Mouse (Mus musculus): Measurements from ENCODE around the gene Lclat1. TPM values are rescaled to one million over a fixed set of nuclear protein-coding genes. Genes with fewer than 3 reads are reported as not detected.

Gene Lclat1
- polyA plus RNA-seq (2014; fragmentation: Nextera tagmentation; extraction: Ambion mirVana), result 11.4 and 13.3 TPM in 2 replicates

- peak; percentile 88 for DNase-seq (ENCODE audit: low spot score)
- ATAC-seq (replicated peaks; ENCODE audit: low FRiP score), result peak; percentile 99
- H3K9ac ChIP-seq (ENCODE audit: low read depth, low read length), result peak within 1 kb of the TSS; percentile 82
- H3K4me2 ChIP-seq, result peak within 1 kb of the TSS; percentile 98
- H3K36me3 ChIP-seq (ENCODE audit: control insufficient read depth, insufficient read depth, low read length), result no peaks in the 10 kb centered on the region
- no peaks in the 10 kb centered on the region for H3K9me3 ChIP-seq (ENCODE audit: control insufficient read depth, low read length)
- 5% methylated on average over 51 of the region's 51 CpGs for WGBS
- H3K4me1 ChIP-seq (replicated peaks; ENCODE audit: control insufficient read depth, insufficient read depth, low read length), result peaks cover 8% of the 10 kb centered on the region; the same call in 1 of the 2 replicates
- H3K27ac ChIP-seq (ENCODE audit: low read depth, low read length), result no peak within 1 kb of the TSS
- H3K4me3 ChIP-seq (ENCODE audit: low read depth, low read length), result peak within 1 kb of the TSS; percentile 78
- H3K27me3 ChIP-seq (replicated peaks; ENCODE audit: control insufficient read depth, insufficient read depth, low read length), result no peaks in the 10 kb centered on the region
These were observed at the start of gene Lclat1 for GRCm38 (mm10) chr17:73107158-73108157. TSS of gene Lclat1 (plus strand) at chr17:73107985.

DNA sequence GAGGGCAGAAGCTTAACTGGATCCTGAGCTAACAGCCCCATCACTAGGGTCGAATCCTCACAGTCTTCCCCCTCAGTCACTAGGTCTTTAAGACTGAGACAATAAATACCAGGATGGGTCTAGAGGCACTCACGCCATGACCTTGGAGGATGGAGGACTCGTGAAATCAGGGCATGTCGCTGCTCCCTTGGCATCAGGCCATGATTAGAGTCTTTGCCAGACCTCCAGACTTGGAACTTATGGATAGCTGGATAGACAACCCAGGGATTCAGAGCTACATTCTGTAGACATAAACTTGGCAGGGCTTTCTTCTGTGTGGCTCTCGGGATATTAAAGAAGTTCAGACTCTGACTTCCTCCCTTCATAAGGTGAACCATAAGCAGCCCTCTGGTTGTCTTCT is 49.5 kb upstream of the Lclat1 start:
- Histone ChIP-seq H3K4me1 (replicated peaks; ENCODE audit: control insufficient read depth, insufficient read depth, low read length) (0 out of 2 replicates have a peak, but pooled peaks cover 3% of the 10 kb centered on the region), H3K36me3 (ENCODE audit: control insufficient read depth, insufficient read depth, low read length) (no peaks in the 10 kb centered on the region), H3K4me3 (ENCODE audit: low read depth, low read length) (no peak overlapping the region), H3K27ac (ENCODE audit: low read depth, low read length) (no peak overlapping the region), H3K4me2 (no peak overlapping the region), H3K9ac (ENCODE audit: low read depth, low read length) (no peak overlapping the region), H3K27me3 (replicated peaks; ENCODE audit: control insufficient read depth, insufficient read depth, low read length) (no peaks in the 10 kb centered on the region), H3K9me3 (ENCODE audit: control insufficient read depth, low read length) (no peaks in the 10 kb centered on the region)
- WGBS, result 71% methylated on average over 5 of the region's 5 CpGs
- DNase-seq (ENCODE audit: low spot score) (no peak), ATAC-seq (replicated peaks; ENCODE audit: low FRiP score) (no peak)

DNA sequence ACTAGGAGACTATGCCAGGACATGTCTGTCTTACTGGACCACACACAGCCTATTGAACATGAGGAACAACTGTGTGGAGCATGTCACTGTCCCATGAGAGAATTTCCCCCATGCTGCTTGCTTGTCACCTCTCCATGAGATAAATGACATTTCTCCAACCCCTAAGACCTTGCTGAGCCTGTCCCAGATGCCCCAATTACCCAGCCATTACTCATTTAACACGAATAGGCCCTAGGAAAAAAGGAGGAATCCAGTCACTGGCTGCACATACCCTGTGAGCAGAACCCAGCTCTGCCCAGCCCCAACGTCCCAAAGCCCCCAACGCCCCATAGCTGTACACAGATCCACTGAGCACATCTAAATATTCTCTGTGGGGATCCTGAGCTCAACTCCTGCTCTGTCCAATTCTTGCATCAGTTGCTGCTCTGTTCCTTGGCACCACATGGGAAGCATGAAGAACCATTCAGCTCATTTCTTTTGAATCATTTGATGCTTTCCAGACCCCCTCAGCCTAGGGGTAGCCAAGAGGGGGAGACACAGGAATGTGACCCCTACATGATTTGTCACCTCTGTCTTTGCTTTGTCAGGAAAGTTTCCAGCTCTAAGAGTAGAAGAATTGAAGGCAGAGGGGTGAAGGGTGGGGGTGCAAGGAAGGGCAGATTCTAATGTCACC is 47.4 kb upstream of the Lclat1 start:
- H3K4me2 ChIP-seq, result no peak overlapping the region
- ATAC-seq (replicated peaks; ENCODE audit: low FRiP score) (0 out of 2 replicates have a peak, but pooled peaks have one; percentile 45), DNase-seq (ENCODE audit: low spot score) (no peak)
- H3K9ac ChIP-seq (ENCODE audit: low read depth, low read length), result no peak overlapping the region
- H3K36me3 ChIP-seq (ENCODE audit: control insufficient read depth, insufficient read depth, low read length), result no peaks in the 10 kb centered on the region
- 35% methylated on average over 3 of the region's 3 CpGs for WGBS
- H3K27me3 ChIP-seq (replicated peaks; ENCODE audit: control insufficient read depth, insufficient read depth, low read length), result no peaks in the 10 kb centered on the region
- H3K4me3 ChIP-seq (ENCODE audit: low read depth, low read length), result no peak overlapping the region
- H3K9me3 ChIP-seq (ENCODE audit: control insufficient read depth, low read length), result no peaks in the 10 kb centered on the region
- 0 out of 2 replicates have a peak overlapping the region, but pooled peaks have one; percentile 33 for H3K27ac ChIP-seq (ENCODE audit: low read depth, low read length)
- 0 out of 2 replicates have a peak, but pooled peaks cover 3% of the 10 kb centered on the region for H3K4me1 ChIP-seq (replicated peaks; ENCODE audit: control insufficient read depth, insufficient read depth, low read length)

DNA sequence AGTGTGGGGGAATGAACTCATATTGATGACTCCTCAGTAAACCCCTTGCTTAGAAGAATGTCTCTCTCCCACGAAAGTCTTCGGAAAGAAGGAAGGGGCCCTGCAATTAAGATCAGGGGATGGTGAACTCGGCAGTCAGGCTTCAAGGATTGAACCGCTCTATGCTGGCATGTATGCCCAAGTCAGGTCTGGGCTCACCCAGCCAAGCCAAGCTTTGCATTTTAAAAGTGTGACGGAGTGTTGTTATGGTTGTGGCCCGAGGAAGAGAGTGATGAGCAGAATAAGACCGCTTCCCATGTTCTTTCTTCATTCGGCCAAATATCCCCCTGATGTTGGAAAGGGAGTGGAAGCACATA is 46.9 kb upstream of the Lclat1 start:
- Histone ChIP-seq H3K9ac (ENCODE audit: low read depth, low read length) (no peak overlapping the region), H3K4me2 (no peak overlapping the region)
- 0 out of 2 replicates have a peak, but pooled peaks have one; percentile 5 for ATAC-seq (replicated peaks; ENCODE audit: low FRiP score)

GRCm38 (mm10) chr17:73062701-73063100 is 45.1 kb upstream of the Lclat1 start:
- DNase-seq (ENCODE audit: low spot score), result no peak
- no peak for ATAC-seq (replicated peaks; ENCODE audit: low FRiP score)
- Histone ChIP-seq H3K27me3 (replicated peaks; ENCODE audit: control insufficient read depth, insufficient read depth, low read length) (no peaks in the 10 kb centered on the region), H3K36me3 (ENCODE audit: control insufficient read depth, insufficient read depth, low read length) (no peaks in the 10 kb centered on the region), H3K4me3 (ENCODE audit: low read depth, low read length) (no peak overlapping the region), H3K9me3 (ENCODE audit: control insufficient read depth, low read length) (no peaks in the 10 kb centered on the region), H3K9ac (ENCODE audit: low read depth, low read length) (no peak overlapping the region), H3K4me2 (no peak overlapping the region), H3K27ac (ENCODE audit: low read depth, low read length) (no peak overlapping the region), H3K4me1 (replicated peaks; ENCODE audit: control insufficient read depth, insufficient read depth, low read length) (0 out of 2 replicates have a peak, but pooled peaks cover 5% of the 10 kb centered on the region)
- 69% methylated on average over 1 of the region's 1 CpGs for WGBS

More for the DNA sequence above, 46.9 kb upstream of the Lclat1 start:
- H3K4me1 ChIP-seq (replicated peaks; ENCODE audit: control insufficient read depth, insufficient read depth, low read length), result 0 out of 2 replicates have a peak, but pooled peaks cover 3% of the 10 kb centered on the region
- no peaks in the 10 kb centered on the region for H3K9me3 ChIP-seq (ENCODE audit: control insufficient read depth, low read length)
- 65% methylated on average over 8 of the region's 8 CpGs for WGBS
- H3K27ac ChIP-seq (ENCODE audit: low read depth, low read length), result peak overlapping the region; percentile 32; the same call in 1 of the 2 replicates
- no peaks in the 10 kb centered on the region for H3K27me3 ChIP-seq (replicated peaks; ENCODE audit: control insufficient read depth, insufficient read depth, low read length)
- no peaks in the 10 kb centered on the region for H3K36me3 ChIP-seq (ENCODE audit: control insufficient read depth, insufficient read depth, low read length)
- DNase-seq (ENCODE audit: low spot score), result no peak
- no peak overlapping the region for H3K4me3 ChIP-seq (ENCODE audit: low read depth, low read length)

DNA sequence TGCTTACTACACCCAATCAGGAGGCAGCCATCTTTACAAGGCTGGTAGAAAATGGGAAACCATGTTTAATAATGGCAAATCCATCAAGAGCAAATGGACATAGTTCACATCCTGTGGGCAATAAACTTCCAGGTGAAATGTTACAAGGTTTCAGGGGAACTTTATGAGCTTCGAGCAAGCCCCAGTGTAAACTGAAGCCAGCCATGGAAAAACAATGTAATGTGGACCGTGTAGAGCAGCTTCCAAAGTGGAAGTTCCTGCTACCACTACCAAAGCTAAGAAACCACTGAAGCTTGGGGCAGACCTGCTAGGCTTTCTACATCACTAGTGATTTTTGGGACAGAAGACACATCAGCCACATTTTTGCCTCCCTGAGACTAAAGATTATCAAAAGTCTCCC is 44.5 kb upstream of the Lclat1 start:
- Histone ChIP-seq H3K27me3 (replicated peaks; ENCODE audit: control insufficient read depth, insufficient read depth, low read length) (no peaks in the 10 kb centered on the region), H3K36me3 (ENCODE audit: control insufficient read depth, insufficient read depth, low read length) (no peaks in the 10 kb centered on the region), H3K4me1 (replicated peaks; ENCODE audit: control insufficient read depth, insufficient read depth, low read length) (peaks cover 10% of the 10 kb centered on the region; the same call in 1 of the 2 replicates), H3K27ac (ENCODE audit: low read depth, low read length) (no peak overlapping the region), H3K9ac (ENCODE audit: low read depth, low read length) (no peak overlapping the region), H3K9me3 (ENCODE audit: control insufficient read depth, low read length) (no peaks in the 10 kb centered on the region), H3K4me3 (ENCODE audit: low read depth, low read length) (no peak overlapping the region), H3K4me2 (no peak overlapping the region)
- WGBS, result 77% methylated on average over 2 of the region's 2 CpGs
- DNase-seq (ENCODE audit: low spot score), result no peak
- no peak for ATAC-seq (replicated peaks; ENCODE audit: low FRiP score)

DNA sequence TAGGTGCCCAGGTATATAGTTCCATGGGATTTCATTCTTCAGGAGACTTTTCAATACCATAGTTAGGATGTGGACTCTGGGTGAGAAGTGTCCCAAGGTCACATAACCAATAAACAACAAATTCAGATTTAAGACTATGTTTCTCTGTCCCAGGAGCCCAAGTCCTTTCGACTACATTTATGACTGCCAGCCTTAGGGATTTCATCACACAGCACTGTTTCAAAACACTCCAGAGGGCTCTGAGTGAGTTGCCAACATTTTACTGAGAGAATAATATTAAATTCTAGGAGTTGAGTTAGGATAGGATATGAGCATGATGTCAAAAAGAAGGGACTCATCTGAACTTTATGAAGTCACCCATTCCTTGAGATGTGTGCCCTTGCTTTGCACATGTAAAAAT is 44.0 kb upstream of the Lclat1 start:
- DNase-seq (ENCODE audit: low spot score), result no peak
- H3K9ac ChIP-seq (ENCODE audit: low read depth, low read length), result no peak overlapping the region
- H3K27me3 ChIP-seq (replicated peaks; ENCODE audit: control insufficient read depth, insufficient read depth, low read length), result no peaks in the 10 kb centered on the region
- no peak overlapping the region for H3K27ac ChIP-seq (ENCODE audit: low read depth, low read length)
- H3K4me2 ChIP-seq, result no peak overlapping the region
- H3K9me3 ChIP-seq (ENCODE audit: control insufficient read depth, low read length), result no peaks in the 10 kb centered on the region
- H3K36me3 ChIP-seq (ENCODE audit: control insufficient read depth, insufficient read depth, low read length), result no peaks in the 10 kb centered on the region
- H3K4me3 ChIP-seq (ENCODE audit: low read depth, low read length), result no peak overlapping the region
- peaks cover 10% of the 10 kb centered on the region; the same call in 1 of the 2 replicates for H3K4me1 ChIP-seq (replicated peaks; ENCODE audit: control insufficient read depth, insufficient read depth, low read length)
- no peak for ATAC-seq (replicated peaks; ENCODE audit: low FRiP score)
- 78% methylated on average over 1 of the region's 1 CpGs for WGBS

GRCm38 (mm10) chr17:73066387-73067169 is 41.2 kb upstream of the Lclat1 start:
- no peak overlapping the region for H3K4me3 ChIP-seq (ENCODE audit: low read depth, low read length)
- no peak overlapping the region for H3K9ac ChIP-seq (ENCODE audit: low read depth, low read length)
- H3K9me3 ChIP-seq (ENCODE audit: control insufficient read depth, low read length), result no peaks in the 10 kb centered on the region
- no peaks in the 10 kb centered on the region for H3K27me3 ChIP-seq (replicated peaks; ENCODE audit: control insufficient read depth, insufficient read depth, low read length)
- H3K4me2 ChIP-seq, result no peak overlapping the region
- DNase-seq (ENCODE audit: low spot score), result no peak
- no peak for ATAC-seq (replicated peaks; ENCODE audit: low FRiP score)
- peaks cover 8% of the 10 kb centered on the region; the same call in 1 of the 2 replicates for H3K4me1 ChIP-seq (replicated peaks; ENCODE audit: control insufficient read depth, insufficient read depth, low read length)
- no peaks in the 10 kb centered on the region for H3K36me3 ChIP-seq (ENCODE audit: control insufficient read depth, insufficient read depth, low read length)
- 78% methylated on average over 9 of the region's 9 CpGs for WGBS
- peak overlapping the region; percentile 45; the same call in 1 of the 2 replicates for H3K27ac ChIP-seq (ENCODE audit: low read depth, low read length)
